Mouse (Mus musculus) G1E (cell line): Measurements from ENCODE around the gene Vamp3.

ENCODE experiments used
- CTCF ChIP-seq: IDR thresholded peaks from 2 replicates; pipeline ENCODE4 v1.5.1; 2012; ENCODE audit warnings: low read depth, low read length, inconsistent platforms, mixed read lengths
- POLR2AphosphoS5 ChIP-seq: IDR thresholded peaks from 2 replicates; pipeline ENCODE4 v1.6.1; 2012; ENCODE audit warnings: low read depth, low read length, inconsistent platforms; ENCODE audit not compliant: insufficient replicate concordance

DNA sequence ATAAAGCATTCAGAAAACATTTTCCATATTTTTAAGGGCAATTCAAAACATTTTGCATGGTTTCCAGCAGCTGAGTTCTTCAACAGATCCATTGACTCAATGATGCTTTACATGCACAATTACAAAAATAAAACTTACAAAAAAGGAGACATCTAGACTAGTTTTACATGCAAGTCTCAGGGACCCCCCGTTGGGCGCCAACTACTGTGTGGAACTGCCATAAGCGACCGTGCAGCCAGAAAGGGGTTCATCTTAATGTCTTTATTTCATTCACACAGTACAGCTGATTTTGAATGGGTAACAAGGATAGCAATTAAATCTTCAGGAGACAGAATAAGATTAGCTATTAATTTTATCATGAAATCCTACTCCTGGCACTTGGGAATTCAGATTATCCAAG lies 1.8 kb upstream of the Vamp3 start:
- TF ChIP-seq CTCF = no peak
- no peak for TF ChIP-seq POLR2AphosphoS5
